Mouse (Mus musculus) midbrain, embryonic 15.5 days (tissue): ENCODE results near the gene Lipa. TPM values are rescaled to one million over a fixed set of nuclear protein-coding genes. Genes with fewer than 3 reads are reported as not detected.

Experiments used
- ATAC-seq: fragments of 200-750 bp; cut with Nextera tagmentation; replicated peaks from 2 replicates; pipeline ENCODE4 v1.8.0; 2017; ENCODE audit warnings: moderate TSS enrichment
- H3K27ac ChIP-seq: fragments of 300-500 bp; sonication (generic); 2 replicates; pipeline ENCODE4 v1.5.1; 2015; ENCODE audit warnings: mild to moderate bottlenecking, inconsistent platforms
- H3K27me3 ChIP-seq: fragments of 300-500 bp; sonication (generic); replicated peaks from 2 replicates; pipeline ENCODE4 v1.6.1; 2015; ENCODE audit warnings: inconsistent platforms
- H3K36me3 ChIP-seq: fragments of 300-500 bp; sonication (generic); replicated peaks from 2 replicates; pipeline ENCODE4 v1.6.1; 2015; ENCODE audit warnings: inconsistent platforms
- H3K4me1 ChIP-seq: fragments of 300-500 bp; sonication (generic); 2 replicates; pipeline ENCODE4 v1.6.1; 2015; ENCODE audit warnings: inconsistent platforms
- H3K4me2 ChIP-seq: fragments of 300-500 bp; sonication (generic); 2 replicates; pipeline ENCODE4 v1.6.1; 2015; ENCODE audit warnings: inconsistent platforms, mild to moderate bottlenecking, moderate library complexity
- H3K4me3 ChIP-seq: fragments of 300-500 bp; sonication (generic); 2 replicates; pipeline ENCODE4 v1.5.1; 2015; ENCODE audit warnings: mild to moderate bottlenecking, inconsistent platforms
- H3K9ac ChIP-seq: fragments of 300-500 bp; sonication (generic); 2 replicates; pipeline ENCODE4 v1.6.1; 2015; ENCODE audit warnings: mild to moderate bottlenecking, inconsistent platforms
- H3K9me3 ChIP-seq: fragments of 300-500 bp; sonication (generic); 2 replicates; pipeline ENCODE4 v1.6.1; 2016; ENCODE audit warnings: inconsistent platforms
- WGBS: fragments of 180-500 bp; shearing (Covaris S2); methylation state at CpG from one replicate; pipeline ENCODE4 v1.1.7; 2015; ENCODE audit warnings: mixed read lengths; 5-methylcytosine and 5-hydroxymethylcytosine counted together
- polyA plus RNA-seq: library from polyadenylated mRNA; unstranded; fragments of >200 nt; fragmentation: Nextera tagmentation; extraction: Ambion mirVana; gene quantifications from 2 replicates; pipeline ENCODE4 v1.2.1, GENCODE M21; 2015

Lipa gene
- polyA plus RNA-seq, 1 experiment from 2014 or later, result 24.0 TPM

DNA sequence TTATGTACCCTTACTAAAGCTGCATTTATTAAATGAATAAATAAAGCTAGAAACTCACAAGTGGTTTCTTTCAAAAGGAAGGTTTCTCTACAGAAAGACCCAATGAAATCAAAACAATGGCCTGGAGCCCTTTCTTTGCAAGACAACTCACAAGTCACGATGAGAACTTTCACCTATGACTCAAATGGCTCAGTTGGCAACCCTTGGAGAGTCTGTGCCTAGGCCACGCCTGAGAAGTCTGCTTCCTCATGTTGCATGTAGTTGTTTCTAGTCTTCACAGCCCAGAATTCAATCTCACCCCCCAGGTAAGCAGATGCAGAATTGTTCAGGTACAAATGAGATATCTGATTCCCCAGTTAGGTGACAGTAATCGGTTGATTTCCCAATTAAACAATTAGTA is 7.6 kb downstream of the Lipa start:
- WGBS, result 85% methylated on average over 3 of the region's 3 CpGs

DNA sequence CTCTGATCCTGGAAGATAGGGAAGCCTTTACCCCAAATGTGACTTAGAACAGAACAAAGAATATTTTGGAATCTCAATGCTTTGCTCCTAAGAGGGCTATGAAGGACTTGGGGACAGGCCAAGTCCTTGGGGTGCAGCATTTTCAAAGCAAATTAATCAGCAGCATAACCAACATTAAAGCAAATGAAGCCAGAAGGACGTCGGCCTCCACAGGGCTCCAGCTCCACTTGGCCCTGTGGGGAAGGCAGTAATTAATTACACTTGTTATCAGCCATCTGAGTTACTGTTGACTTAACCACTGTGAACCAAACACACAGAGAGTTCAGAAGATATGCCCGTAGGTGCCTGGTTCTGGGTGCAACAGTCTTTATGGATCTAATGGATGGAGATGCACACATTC is 8.5 kb downstream of the Lipa start:
- no peaks in the 10 kb centered on the region for H3K36me3 ChIP-seq
- no peaks in the 10 kb centered on the region for H3K4me1 ChIP-seq
- no peak overlapping the region for H3K4me3 ChIP-seq
- H3K9me3 ChIP-seq, result no peaks in the 10 kb centered on the region
- no peak overlapping the region for H3K27ac ChIP-seq
- H3K4me2 ChIP-seq, result no peak overlapping the region
- 73% methylated on average over 3 of the region's 3 CpGs for WGBS
- H3K9ac ChIP-seq, result no peak overlapping the region
- no peak for ATAC-seq
- no peaks in the 10 kb centered on the region for H3K27me3 ChIP-seq

More for the DNA sequence above, 7.6 kb downstream of the Lipa start:
- no peak overlapping the region for H3K4me2 ChIP-seq
- no peaks in the 10 kb centered on the region for H3K9me3 ChIP-seq
- no peak overlapping the region for H3K27ac ChIP-seq
- no peak overlapping the region for H3K9ac ChIP-seq
- H3K4me3 ChIP-seq, result no peak overlapping the region
- ATAC-seq, result no peak
- no peaks in the 10 kb centered on the region for H3K36me3 ChIP-seq
- H3K27me3 ChIP-seq, result no peaks in the 10 kb centered on the region
- H3K4me1 ChIP-seq, result no peaks in the 10 kb centered on the region

DNA sequence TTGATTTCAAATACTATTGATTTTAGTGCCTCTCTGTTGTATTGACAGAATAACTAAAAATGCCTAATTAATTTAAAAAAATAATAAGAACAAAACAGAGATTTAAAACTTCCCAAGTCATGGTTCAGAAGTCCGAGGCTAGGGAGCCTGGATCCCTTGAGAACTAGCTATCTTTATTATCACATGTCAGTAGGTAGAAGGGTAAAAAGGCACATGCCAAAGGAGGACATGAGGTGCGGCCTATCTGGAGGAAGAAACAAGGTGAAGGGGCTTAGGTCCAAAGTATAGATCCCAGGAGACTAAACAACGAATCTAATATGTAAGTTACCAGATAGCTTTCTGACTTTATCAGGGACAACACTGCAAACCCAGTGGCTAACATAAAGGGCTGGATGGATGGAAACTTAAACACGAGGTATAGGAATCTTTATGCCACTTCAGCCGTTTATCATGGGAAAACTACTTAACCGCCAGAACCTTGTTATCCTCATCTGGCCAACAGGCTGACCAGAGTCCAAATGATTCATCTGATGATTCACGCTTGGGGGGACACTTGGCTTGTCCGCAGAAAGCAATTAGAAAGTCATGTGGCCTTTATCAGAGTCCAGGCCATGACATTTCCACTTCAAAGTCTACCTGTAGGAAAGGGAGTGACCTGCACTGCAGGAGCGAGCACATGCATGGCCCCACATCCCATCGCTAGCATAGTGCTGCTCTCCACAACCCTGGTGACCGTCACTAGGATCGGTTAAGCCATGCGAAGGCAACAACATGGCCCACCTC is 9.3 kb downstream of the Lipa start:
- H3K36me3 ChIP-seq, result no peaks in the 10 kb centered on the region
- ATAC-seq, result no peak
- H3K27ac ChIP-seq, result no peak overlapping the region
- H3K27me3 ChIP-seq, result no peaks in the 10 kb centered on the region
- H3K9ac ChIP-seq, result no peak overlapping the region
- H3K4me3 ChIP-seq, result no peak overlapping the region
- no peak overlapping the region for H3K4me2 ChIP-seq
- H3K9me3 ChIP-seq, result no peaks in the 10 kb centered on the region
- no peaks in the 10 kb centered on the region for H3K4me1 ChIP-seq
- 93% methylated on average over 13 of the region's 13 CpGs for whole genome bisulfite sequencing

DNA sequence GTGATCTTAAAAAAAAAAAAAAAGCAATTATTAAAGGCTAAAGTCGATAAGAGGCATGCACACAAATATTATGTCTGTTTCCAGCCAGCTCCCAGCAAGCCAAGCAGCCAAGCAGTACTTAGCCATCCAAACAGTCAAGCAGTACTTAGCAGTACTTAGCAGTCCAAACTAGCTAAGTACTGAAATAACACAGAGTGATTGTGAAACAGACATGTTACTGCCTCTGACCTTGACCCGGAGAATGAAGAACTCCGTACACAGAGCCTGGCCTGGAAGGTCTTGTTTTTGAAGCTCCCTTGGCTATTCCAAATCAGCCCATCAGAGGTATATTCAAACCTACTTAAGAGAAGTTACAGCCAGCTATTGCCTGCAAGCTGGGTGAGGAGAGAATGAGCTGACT is 10.1 kb downstream of the Lipa start:
- no peak overlapping the region for H3K4me3 ChIP-seq
- H3K4me2 ChIP-seq, result no peak overlapping the region
- H3K36me3 ChIP-seq, result no peaks in the 10 kb centered on the region
- 94% methylated on average over 3 of the region's 3 CpGs for WGBS
- no peaks in the 10 kb centered on the region for H3K4me1 ChIP-seq
- no peaks in the 10 kb centered on the region for H3K9me3 ChIP-seq
- H3K27ac ChIP-seq, result no peak overlapping the region
- no peaks in the 10 kb centered on the region for H3K27me3 ChIP-seq
- H3K9ac ChIP-seq, result no peak overlapping the region
- ATAC-seq, result no peak

- Histone ChIP-seq H3K4me3 (no peak overlapping the region), H3K36me3 (no peaks in the 10 kb centered on the region), H3K9me3 (no peaks in the 10 kb centered on the region), H3K4me1 (no peaks in the 10 kb centered on the region), H3K9ac (no peak overlapping the region), H3K27ac (no peak overlapping the region), H3K27me3 (no peaks in the 10 kb centered on the region), H3K4me2 (no peak overlapping the region)
- 94% methylated on average over 2 of the region's 2 CpGs for WGBS
- ATAC-seq, result no peak
These were observed 10.9 kb downstream of the Lipa start for GRCm38 (mm10) chr19:34516346-34516745.

DNA sequence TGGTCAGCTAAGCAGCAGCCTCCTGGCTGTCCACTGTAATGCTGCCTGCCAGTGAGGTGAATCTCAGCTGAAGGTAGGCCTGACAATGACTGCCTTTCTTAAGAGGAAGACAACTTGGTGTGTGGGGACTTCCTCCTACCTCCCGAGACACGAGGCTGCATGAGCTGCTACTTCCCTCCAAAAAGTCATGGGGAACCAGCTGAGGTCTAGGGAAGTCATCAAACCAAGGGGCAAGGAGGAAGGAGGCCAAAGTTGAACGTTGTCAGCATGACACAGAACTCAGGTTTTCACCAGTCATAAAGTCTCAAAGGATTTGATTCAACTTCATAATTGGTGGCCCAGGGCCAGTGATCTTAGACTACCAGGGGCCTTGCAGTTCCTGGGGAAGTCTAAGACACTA is 11.6 kb downstream of the Lipa start:
- Histone ChIP-seq H3K27me3 (no peaks in the 10 kb centered on the region), H3K4me1 (no peaks in the 10 kb centered on the region), H3K36me3 (no peaks in the 10 kb centered on the region), H3K4me2 (no peak overlapping the region), H3K27ac (no peak overlapping the region), H3K4me3 (no peak overlapping the region), H3K9ac (no peak overlapping the region), H3K9me3 (no peaks in the 10 kb centered on the region)
- 84% methylated on average over 3 of the region's 3 CpGs for WGBS
- no peak for ATAC-seq

DNA sequence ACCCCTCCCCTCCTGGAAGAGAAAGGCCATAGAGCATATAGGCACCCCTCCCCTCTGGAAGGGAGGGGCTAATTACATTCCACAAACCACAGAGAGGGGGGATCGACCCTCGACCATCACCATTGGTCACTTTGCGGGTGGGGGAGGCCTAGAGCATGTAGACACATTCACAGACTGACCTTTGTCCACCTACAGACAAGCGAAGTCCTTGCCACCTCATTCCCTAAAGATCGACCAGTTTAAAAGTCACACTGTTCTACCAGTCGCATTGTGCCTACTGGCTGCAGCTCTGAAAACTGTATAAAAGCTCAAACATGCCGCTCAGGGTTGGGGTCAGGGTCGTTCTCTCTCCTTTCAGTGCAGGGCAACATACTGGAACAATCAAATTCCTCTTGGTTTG is 15.7 kb downstream of the Lipa start:
- H3K4me2 ChIP-seq, result no peak overlapping the region
- ATAC-seq, result no peak
- WGBS, result 82% methylated on average over 8 of the region's 8 CpGs
- H3K4me3 ChIP-seq, result no peak overlapping the region
- no peak overlapping the region for H3K9ac ChIP-seq
- H3K27ac ChIP-seq, result no peak overlapping the region
- H3K4me1 ChIP-seq, result no peaks in the 10 kb centered on the region
- no peaks in the 10 kb centered on the region for H3K27me3 ChIP-seq
- no peaks in the 10 kb centered on the region for H3K36me3 ChIP-seq
- H3K9me3 ChIP-seq, result no peaks in the 10 kb centered on the region

DNA sequence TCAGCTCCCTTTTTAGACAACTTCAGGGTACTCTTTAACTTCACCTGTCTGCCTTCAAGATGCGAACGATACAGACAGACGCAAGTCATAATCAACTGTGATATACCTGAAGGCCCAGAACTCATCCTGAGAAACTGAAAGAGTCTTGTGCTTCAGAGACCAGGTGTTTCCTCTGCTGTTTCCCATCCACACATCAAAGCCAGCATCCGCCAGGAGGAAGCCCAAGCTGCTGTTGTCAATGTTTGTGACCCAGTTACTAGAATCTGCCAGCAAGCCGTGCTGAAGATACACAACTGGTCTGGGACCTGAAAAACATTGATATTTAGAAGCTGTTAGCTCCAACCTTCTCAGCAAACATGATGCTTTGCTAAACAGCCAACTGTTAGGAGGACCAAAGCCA is 16.6 kb downstream of the Lipa start:
- no peaks in the 10 kb centered on the region for H3K4me1 ChIP-seq
- 0 out of 2 replicates have a peak, but pooled peaks cover 2% of the 10 kb centered on the region for H3K36me3 ChIP-seq
- H3K27me3 ChIP-seq, result no peaks in the 10 kb centered on the region
- no peak overlapping the region for H3K9ac ChIP-seq
- no peak for ATAC-seq
- no peak overlapping the region for H3K4me3 ChIP-seq
- H3K4me2 ChIP-seq, result no peak overlapping the region
- WGBS, result 92% methylated on average over 5 of the region's 5 CpGs
- no peak overlapping the region for H3K27ac ChIP-seq
- no peaks in the 10 kb centered on the region for H3K9me3 ChIP-seq

DNA sequence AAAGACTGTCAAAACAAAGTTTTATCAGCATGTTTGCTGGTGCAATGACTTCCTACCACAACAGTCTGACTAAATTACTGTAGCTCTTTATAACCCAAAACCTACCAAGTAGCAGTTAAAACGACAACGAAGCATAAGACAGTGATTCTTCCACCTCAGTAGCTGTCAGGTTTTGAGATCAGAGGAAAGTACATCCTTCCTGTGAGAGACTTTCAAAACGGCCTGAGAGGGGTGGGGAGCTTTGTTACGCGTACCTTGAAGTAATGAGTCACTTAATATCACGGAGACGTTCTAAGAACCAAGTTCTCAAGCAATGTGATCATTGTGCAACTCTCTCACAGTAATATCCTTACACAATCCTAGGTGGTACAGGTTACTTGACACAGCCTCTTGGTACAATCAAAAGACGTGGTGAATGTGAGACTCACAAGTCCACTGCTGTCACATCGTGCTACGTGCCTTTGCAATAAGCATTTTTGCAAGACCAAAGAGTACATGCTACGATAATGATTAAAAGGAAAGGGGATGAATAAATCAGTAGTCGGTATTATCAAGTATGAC is 22.0 kb downstream of the Lipa start:
- Histone ChIP-seq H3K4me2 (no peak overlapping the region), H3K36me3 (peaks cover 3% of the 10 kb centered on the region; the same call in 1 of the 2 replicates), H3K27me3 (no peaks in the 10 kb centered on the region), H3K4me3 (no peak overlapping the region), H3K4me1 (no peaks in the 10 kb centered on the region), H3K9me3 (no peaks in the 10 kb centered on the region), H3K27ac (no peak overlapping the region), H3K9ac (no peak overlapping the region)
- WGBS, result 92% methylated on average over 12 of the region's 12 CpGs
- ATAC-seq, result no peak

DNA sequence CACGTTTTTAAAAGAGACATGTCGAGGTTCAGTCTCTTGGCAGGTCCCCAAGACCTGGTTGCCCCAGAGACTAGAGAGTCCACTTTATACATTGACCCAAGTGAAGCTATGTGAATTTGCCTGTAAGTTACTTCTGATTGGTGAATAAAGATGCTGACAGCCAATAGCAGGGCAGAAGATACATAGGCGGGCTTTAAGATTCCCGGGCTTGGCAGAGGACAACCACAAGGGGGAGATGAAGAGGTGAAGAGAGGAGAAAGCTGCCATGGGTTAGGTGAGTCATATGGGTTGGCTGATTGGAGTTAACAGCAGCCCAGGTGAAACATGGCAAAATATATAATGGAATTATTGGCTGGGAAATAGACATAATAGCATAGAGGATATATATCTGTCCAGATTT is 26.5 kb downstream of the Lipa start:
- no peak overlapping the region for H3K9ac ChIP-seq
- no peaks in the 10 kb centered on the region for H3K4me1 ChIP-seq
- 49% methylated on average over 4 of the region's 4 CpGs for WGBS
- H3K27me3 ChIP-seq, result no peaks in the 10 kb centered on the region
- H3K36me3 ChIP-seq, result peaks cover 2% of the 10 kb centered on the region; the same call in 1 of the 2 replicates
- 0 out of 2 replicates have a peak, but pooled peaks have one; percentile 39 for ATAC-seq
- H3K4me2 ChIP-seq, result no peak overlapping the region
- no peaks in the 10 kb centered on the region for H3K9me3 ChIP-seq
- H3K27ac ChIP-seq, result no peak overlapping the region
- no peak overlapping the region for H3K4me3 ChIP-seq

- ATAC-seq, result no peak
- WGBS, result 96% methylated on average over 1 of the region's 1 CpGs
These were observed 30.9 kb downstream of the Lipa start for GRCm38 (mm10) chr19:34496353-34496752.

GRCm38 (mm10) chr19:34493859-34494258 is 33.4 kb downstream of the Lipa start:
- WGBS, result 89% methylated on average over 4 of the region's 4 CpGs
- Histone ChIP-seq H3K4me1 (no peaks in the 10 kb centered on the region), H3K27ac (no peak overlapping the region), H3K4me2 (no peak overlapping the region), H3K9ac (no peak overlapping the region), H3K36me3 (0 out of 2 replicates have a peak, but pooled peaks cover 4% of the 10 kb centered on the region), H3K4me3 (no peak overlapping the region), H3K27me3 (no peaks in the 10 kb centered on the region), H3K9me3 (no peaks in the 10 kb centered on the region)
- ATAC-seq, result no peak

More at GRCm38 (mm10) chr19:34496353-34496752, 30.9 kb downstream of the Lipa start:
- Histone ChIP-seq H3K4me1 (no peaks in the 10 kb centered on the region), H3K9me3 (no peaks in the 10 kb centered on the region), H3K4me2 (no peak overlapping the region), H3K27ac (no peak overlapping the region), H3K27me3 (no peaks in the 10 kb centered on the region), H3K4me3 (no peak overlapping the region), H3K9ac (no peak overlapping the region), H3K36me3 (peaks cover 4% of the 10 kb centered on the region; the same call in 1 of the 2 replicates)

- 12% methylated on average over 4 of the region's 4 CpGs for WGBS
- H3K36me3 ChIP-seq, result no peaks in the 10 kb centered on the region
- no peaks in the 10 kb centered on the region for H3K9me3 ChIP-seq
- H3K9ac ChIP-seq, result no peak overlapping the region
- H3K4me1 ChIP-seq, result no peaks in the 10 kb centered on the region
- ATAC-seq, result no peak
- H3K27me3 ChIP-seq, result no peaks in the 10 kb centered on the region
- no peak overlapping the region for H3K27ac ChIP-seq
- no peak overlapping the region for H3K4me3 ChIP-seq
- H3K4me2 ChIP-seq, result no peak overlapping the region
These were observed 43.7 kb downstream of the Lipa start for GRCm38 (mm10) chr19:34483547-34483946.
